ENCODE assay signal across 8 mouse cellular contexts in the genomic region with DNA sequence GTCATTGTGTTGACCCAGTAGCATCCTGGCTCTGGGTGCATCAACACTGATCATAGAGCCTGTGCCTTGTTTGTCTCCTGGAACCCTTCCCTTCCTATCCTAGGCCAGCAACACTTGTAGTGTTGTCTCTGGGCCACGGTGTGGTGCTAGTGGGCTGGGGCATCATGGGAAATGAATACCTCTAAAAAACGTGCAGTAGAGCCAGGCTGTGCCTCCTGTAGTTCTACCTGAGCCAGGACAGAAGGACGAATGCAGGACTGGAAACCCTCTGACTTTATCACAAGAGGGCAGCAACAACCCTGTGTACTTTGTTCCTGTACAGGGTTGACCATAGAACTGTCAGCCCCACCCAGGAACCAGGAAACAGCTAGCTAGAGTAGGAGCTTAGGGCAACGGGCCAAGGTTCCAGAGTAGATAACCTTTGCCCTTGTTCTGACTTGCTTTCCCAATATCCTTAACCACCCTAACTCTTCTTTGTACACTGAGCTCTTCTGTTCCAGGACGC. TPM values are rescaled to one million over a fixed set of nuclear protein-coding genes. Genes with fewer than 3 reads are reported as not detected.
A peak's percentile ranks its signal among the peaks of the same experiment; 100 is the strongest.
DNase-seq lines count a peak whose midpoint lies in the region; ATAC-seq and TF ChIP-seq lines count a peak whose summit lies in the region.

No protein-coding gene starts in this region.

- TF ChIP-seq CTCF in kidney, postnatal 0 days (IDR thresholded peaks at IDR 0.05; ENCODE audit: low read depth) = peak; percentile 72

- H3K36me3 ChIP-seq in kidney, postnatal 0 days (ENCODE audit: insufficient read depth, low read length) = no peaks in the 10 kb centered on the region

- H3K27ac ChIP-seq in kidney, postnatal 0 days = no peak overlapping the region

- H3K4me2 ChIP-seq in kidney, postnatal 0 days (ENCODE audit: low read length) = no peak overlapping the region

- no peaks in the 10 kb centered on the region for H3K9me3 ChIP-seq in kidney, postnatal 0 days (replicated peaks; ENCODE audit: low read length)

- no peak overlapping the region for H3K9ac ChIP-seq in kidney, postnatal 0 days (ENCODE audit: low read depth, low read length)

- ATAC-seq in common myeloid progenitor, adult 5-6 weeks (replicated peaks; ENCODE audit: low read depth, poor library complexity, severe bottlenecking) = peak; percentile 69
- peak; percentile 81 for ATAC-seq in kidney, postnatal 0 days (replicated peaks; ENCODE audit: low FRiP score, low read depth)
- peak; percentile 92 for ATAC-seq in megakaryocyte progenitor cell, adult 5-6 weeks (replicated peaks; ENCODE audit: poor library complexity)

- WGBS in kidney, postnatal 0 days = 48% methylated on average over 5 of the region's 5 CpGs

- no peaks in the 10 kb centered on the region for H3K27me3 ChIP-seq in kidney, postnatal 0 days (ENCODE audit: insufficient read depth, low read length)

- H3K4me3 ChIP-seq in kidney, postnatal 0 days (replicated peaks; ENCODE audit: low read depth, low read length) = no peak overlapping the region

- H3K4me1 ChIP-seq in kidney, postnatal 0 days (replicated peaks; ENCODE audit: insufficient read depth, low read length) = no peaks in the 10 kb centered on the region

- DNase-seq in thymus, postnatal 25 days = peak; percentile 3
- DNase-seq in thymus, postnatal 10 days (ENCODE audit: low spot score in 2 of 2) = no peak
- DNase-seq in kidney, postnatal 0 days (ENCODE audit: low spot score) = peak; percentile 51
- no peak for DNase-seq in layer of hippocampus, adult 18-20 months (ENCODE audit: low spot score in 2 of 2)
- DNase-seq in cerebellum, postnatal 36 days = no peak
- DNase-seq in right cerebral cortex, postnatal 4 days = no peak

RNA-seq across cellular contexts. Expression of a gene that starts 41.2 kb away (rescaled TPM):
- 8.5 and 9.8 TPM in 2 replicates for total RNA-seq in common myeloid progenitor, adult 5-6 weeks (2017)
- polyA plus RNA-seq in kidney, postnatal 0 days (2015; fragmentation: Nextera tagmentation; extraction: Ambion mirVana) = 69.5 and 73.6 TPM in 2 replicates
- total RNA-seq in megakaryocyte progenitor cell, adult 5-6 weeks (2015) = 10.4 and 11.1 TPM in 2 replicates
- 8.9 and 14.0 TPM in 2 replicates for total RNA-seq in megakaryocyte progenitor cell, adult 5-6 weeks (2017)
- 10 to 100 TPM; 23.7 to 29.4 TPM for total RNA-seq in layer of hippocampus, adult 18-20 months (2021)

Comparison
In these comparisons a context has a peak if more than half of its experiments do, and no peak if none do; other contexts are left out.
1. DNase-seq: peak in thymus, postnatal 25 days (single experiment) and kidney, postnatal 0 days (single experiment); none in thymus, postnatal 10 days (0 of 2), layer of hippocampus, adult 18-20 months (0 of 2), cerebellum, postnatal 36 days (0 of 2) and right cerebral cortex, postnatal 4 days (single experiment).
2. Peak in every context shown above with its lines, with median percentiles within 50 percentile points of each other: ATAC-seq.